Mouse (Mus musculus): ENCODE measurements around the gene Ccl7. TPM values are rescaled to one million over a fixed set of nuclear protein-coding genes. Genes with fewer than 3 reads are reported as not detected.

Ccl7 gene
- polyA plus RNA-seq (2015; fragmentation: Nextera tagmentation; extraction: Ambion mirVana) = 0.12 and 0.35 TPM in 2 replicates

- Histone ChIP-seq H3K27me3 (ENCODE audit: control insufficient read depth, insufficient read depth, low read depth, low read length) (no peaks in the 10 kb centered on the region), H3K9me3 (replicated peaks; ENCODE audit: control insufficient read depth, low read length) (no peaks in the 10 kb centered on the region), H3K9ac (ENCODE audit: low read depth, low read length) (no peak within 1 kb of the TSS), H3K4me3 (ENCODE audit: low read depth, low read length) (no peak within 1 kb of the TSS), H3K4me2 (ENCODE audit: low read depth, low read length) (no peak within 1 kb of the TSS), H3K4me1 (ENCODE audit: control insufficient read depth, low read depth, low read length) (no peaks in the 10 kb centered on the region), H3K27ac (ENCODE audit: low read length) (no peak within 1 kb of the TSS), H3K36me3 (ENCODE audit: control insufficient read depth, insufficient read depth) (no peaks in the 10 kb centered on the region)
- no peak for ATAC-seq (ENCODE audit: low read depth)
- WGBS (ENCODE audit: insufficient replicate concordance) = 66% methylated on average over 3 of the region's 3 CpGs
Observed at GRCm38 (mm10) chr11:82045471-82045870, at the start of gene Ccl7. TSS of gene Ccl7 (plus strand) at chr11:82045712.

GRCm38 (mm10) chr11:81996172-81996841 is 49.2 kb upstream of the Ccl7 start:
- no peaks in the 10 kb centered on the region for H3K36me3 ChIP-seq (ENCODE audit: control insufficient read depth, insufficient read depth)
- no peak overlapping the region for H3K4me2 ChIP-seq (ENCODE audit: low read depth, low read length)
- no peak overlapping the region for H3K27ac ChIP-seq (ENCODE audit: low read length)
- H3K4me1 ChIP-seq (ENCODE audit: control insufficient read depth, low read depth, low read length) = no peaks in the 10 kb centered on the region
- WGBS (ENCODE audit: insufficient replicate concordance) = 49% methylated on average over 10 of the region's 10 CpGs
- no peaks in the 10 kb centered on the region for H3K27me3 ChIP-seq (ENCODE audit: control insufficient read depth, insufficient read depth, low read depth, low read length)
- no peak for ATAC-seq (ENCODE audit: low read depth)
- H3K4me3 ChIP-seq (ENCODE audit: low read depth, low read length) = no peak overlapping the region
- H3K9ac ChIP-seq (ENCODE audit: low read depth, low read length) = no peak overlapping the region
- H3K9me3 ChIP-seq (replicated peaks; ENCODE audit: control insufficient read depth, low read length) = no peaks in the 10 kb centered on the region

- Histone ChIP-seq H3K27me3 (ENCODE audit: control insufficient read depth, insufficient read depth, low read depth, low read length) (no peaks in the 10 kb centered on the region), H3K9ac (ENCODE audit: low read depth, low read length) (no peak overlapping the region), H3K36me3 (ENCODE audit: control insufficient read depth, insufficient read depth) (no peaks in the 10 kb centered on the region), H3K4me2 (ENCODE audit: low read depth, low read length) (no peak overlapping the region), H3K9me3 (replicated peaks; ENCODE audit: control insufficient read depth, low read length) (no peaks in the 10 kb centered on the region), H3K4me1 (ENCODE audit: control insufficient read depth, low read depth, low read length) (no peaks in the 10 kb centered on the region), H3K27ac (ENCODE audit: low read length) (no peak overlapping the region), H3K4me3 (ENCODE audit: low read depth, low read length) (no peak overlapping the region)
- WGBS (ENCODE audit: insufficient replicate concordance) = 48% methylated on average over 5 of the region's 5 CpGs
- no peak for ATAC-seq (ENCODE audit: low read depth)
Observed at GRCm38 (mm10) chr11:81997085-81997484, 48.4 kb upstream of the Ccl7 start.

- 59% methylated on average over 3 of the region's 3 CpGs for WGBS (ENCODE audit: insufficient replicate concordance)
Observed at GRCm38 (mm10) chr11:81998646-81999045, 46.9 kb upstream of the Ccl7 start.

GRCm38 (mm10) chr11:81999469-81999868 is 46.0 kb upstream of the Ccl7 start:
- WGBS (ENCODE audit: insufficient replicate concordance) = 57% methylated on average over 4 of the region's 4 CpGs
- no peaks in the 10 kb centered on the region for H3K36me3 ChIP-seq (ENCODE audit: control insufficient read depth, insufficient read depth)
- H3K27ac ChIP-seq (ENCODE audit: low read length) = no peak overlapping the region
- no peak overlapping the region for H3K4me3 ChIP-seq (ENCODE audit: low read depth, low read length)
- no peaks in the 10 kb centered on the region for H3K4me1 ChIP-seq (ENCODE audit: control insufficient read depth, low read depth, low read length)
- ATAC-seq (ENCODE audit: low read depth) = no peak
- H3K27me3 ChIP-seq (ENCODE audit: control insufficient read depth, insufficient read depth, low read depth, low read length) = no peaks in the 10 kb centered on the region
- H3K9me3 ChIP-seq (replicated peaks; ENCODE audit: control insufficient read depth, low read length) = no peaks in the 10 kb centered on the region
- no peak overlapping the region for H3K4me2 ChIP-seq (ENCODE audit: low read depth, low read length)
- no peak overlapping the region for H3K9ac ChIP-seq (ENCODE audit: low read depth, low read length)

More at GRCm38 (mm10) chr11:81998646-81999045, 46.9 kb upstream of the Ccl7 start:
- Histone ChIP-seq H3K27me3 (ENCODE audit: control insufficient read depth, insufficient read depth, low read depth, low read length) (no peaks in the 10 kb centered on the region), H3K4me1 (ENCODE audit: control insufficient read depth, low read depth, low read length) (no peaks in the 10 kb centered on the region), H3K36me3 (ENCODE audit: control insufficient read depth, insufficient read depth) (no peaks in the 10 kb centered on the region), H3K4me2 (ENCODE audit: low read depth, low read length) (no peak overlapping the region), H3K9ac (ENCODE audit: low read depth, low read length) (no peak overlapping the region), H3K27ac (ENCODE audit: low read length) (no peak overlapping the region), H3K9me3 (replicated peaks; ENCODE audit: control insufficient read depth, low read length) (no peaks in the 10 kb centered on the region), H3K4me3 (ENCODE audit: low read depth, low read length) (no peak overlapping the region)
- no peak for ATAC-seq (ENCODE audit: low read depth)

- Histone ChIP-seq H3K4me3 (ENCODE audit: low read depth, low read length) (no peak overlapping the region), H3K4me2 (ENCODE audit: low read depth, low read length) (no peak overlapping the region), H3K9ac (ENCODE audit: low read depth, low read length) (no peak overlapping the region), H3K27ac (ENCODE audit: low read length) (no peak overlapping the region), H3K27me3 (ENCODE audit: control insufficient read depth, insufficient read depth, low read depth, low read length) (no peaks in the 10 kb centered on the region), H3K9me3 (replicated peaks; ENCODE audit: control insufficient read depth, low read length) (no peaks in the 10 kb centered on the region), H3K36me3 (ENCODE audit: control insufficient read depth, insufficient read depth) (no peaks in the 10 kb centered on the region), H3K4me1 (ENCODE audit: control insufficient read depth, low read depth, low read length) (no peaks in the 10 kb centered on the region)
- ATAC-seq (ENCODE audit: low read depth) = no peak
- 43% methylated on average over 5 of the region's 5 CpGs for WGBS (ENCODE audit: insufficient replicate concordance)
Observed at GRCm38 (mm10) chr11:82000581-82000980, 44.9 kb upstream of the Ccl7 start.

GRCm38 (mm10) chr11:82004810-82005209 is 40.7 kb upstream of the Ccl7 start:
- WGBS (ENCODE audit: insufficient replicate concordance) = 20% methylated on average over 2 of the region's 2 CpGs
- no peaks in the 10 kb centered on the region for H3K9me3 ChIP-seq (replicated peaks; ENCODE audit: control insufficient read depth, low read length)
- H3K27ac ChIP-seq (ENCODE audit: low read length) = no peak overlapping the region

GRCm38 (mm10) chr11:82006796-82007423 is 38.6 kb upstream of the Ccl7 start:
- H3K36me3 ChIP-seq (ENCODE audit: control insufficient read depth, insufficient read depth) = no peaks in the 10 kb centered on the region
- H3K4me1 ChIP-seq (ENCODE audit: control insufficient read depth, low read depth, low read length) = no peaks in the 10 kb centered on the region
- H3K9me3 ChIP-seq (replicated peaks; ENCODE audit: control insufficient read depth, low read length) = no peaks in the 10 kb centered on the region
- no peak overlapping the region for H3K4me3 ChIP-seq (ENCODE audit: low read depth, low read length)
- H3K27me3 ChIP-seq (ENCODE audit: control insufficient read depth, insufficient read depth, low read depth, low read length) = no peaks in the 10 kb centered on the region
- no peak overlapping the region for H3K4me2 ChIP-seq (ENCODE audit: low read depth, low read length)
- no peak overlapping the region for H3K9ac ChIP-seq (ENCODE audit: low read depth, low read length)
- 0 out of 2 replicates have a peak overlapping the region, but pooled peaks have one; percentile 17 for H3K27ac ChIP-seq (ENCODE audit: low read length)
- WGBS (ENCODE audit: insufficient replicate concordance) = 6% methylated on average over 12 of the region's 12 CpGs
- no peak for ATAC-seq (ENCODE audit: low read depth)

More at GRCm38 (mm10) chr11:82004810-82005209, 40.7 kb upstream of the Ccl7 start:
- no peak for ATAC-seq (ENCODE audit: low read depth)
- no peak overlapping the region for H3K4me2 ChIP-seq (ENCODE audit: low read depth, low read length)
- no peak overlapping the region for H3K4me3 ChIP-seq (ENCODE audit: low read depth, low read length)
- no peaks in the 10 kb centered on the region for H3K4me1 ChIP-seq (ENCODE audit: control insufficient read depth, low read depth, low read length)
- no peak overlapping the region for H3K9ac ChIP-seq (ENCODE audit: low read depth, low read length)
- H3K36me3 ChIP-seq (ENCODE audit: control insufficient read depth, insufficient read depth) = no peaks in the 10 kb centered on the region
- H3K27me3 ChIP-seq (ENCODE audit: control insufficient read depth, insufficient read depth, low read depth, low read length) = no peaks in the 10 kb centered on the region

- H3K4me1 ChIP-seq (ENCODE audit: control insufficient read depth, low read depth, low read length) = no peaks in the 10 kb centered on the region
- H3K9ac ChIP-seq (ENCODE audit: low read depth, low read length) = no peak overlapping the region
- no peak overlapping the region for H3K27ac ChIP-seq (ENCODE audit: low read length)
- H3K4me2 ChIP-seq (ENCODE audit: low read depth, low read length) = no peak overlapping the region
- H3K4me3 ChIP-seq (ENCODE audit: low read depth, low read length) = no peak overlapping the region
- WGBS (ENCODE audit: insufficient replicate concordance) = 69% methylated on average over 3 of the region's 3 CpGs
- no peaks in the 10 kb centered on the region for H3K36me3 ChIP-seq (ENCODE audit: control insufficient read depth, insufficient read depth)
- no peak for ATAC-seq (ENCODE audit: low read depth)
- H3K9me3 ChIP-seq (replicated peaks; ENCODE audit: control insufficient read depth, low read length) = no peaks in the 10 kb centered on the region
- H3K27me3 ChIP-seq (ENCODE audit: control insufficient read depth, insufficient read depth, low read depth, low read length) = no peaks in the 10 kb centered on the region
Observed at GRCm38 (mm10) chr11:82010115-82010514, 35.4 kb upstream of the Ccl7 start.
